Comparison of ENCODE assay signal across 32 mouse cellular contexts in genomic region chr8:104380269-104380668, GRCm38 (mm10). TPM values are rescaled to one million over a fixed set of nuclear protein-coding genes. Genes with fewer than 3 reads are reported as not detected.
DNase-seq lines count a peak whose midpoint lies in the region; ATAC-seq and TF ChIP-seq lines count a peak whose summit lies in the region.
"Had no signal": no experiment of that assay in that cellular context is flagged by ENCODE, and none has a peak within 500 bp of the region (broad histone marks: within the 10 kb centered on the region; RNA-seq: fewer than 3 reads in every experiment).

No protein-coding gene starts in this region.

- intact Hi-C loops in heart, postnatal 14 days (cut with DNase I), result no loop called here
- intact Hi-C loops in left cerebral cortex, adult 2 months (cut with DNase I), result no loop called here
- intact Hi-C loops in left cerebral cortex, postnatal 14 days (cut with DNase I), result no loop called here

- DNase-seq in cerebellum, adult 2 months, result no peak
- no peak for DNase-seq in cerebellum, adult 8-10 months
- DNase-seq in heart, postnatal 14 days, result no peak
- DNase-seq in left cerebral cortex, adult 2 months (ENCODE audit: extremely low spot score in 1 of 2, low spot score in 2 of 2), result no peak
- no peak for DNase-seq in left cerebral cortex, postnatal 14 days (ENCODE audit: low spot score in 2 of 2)
- DNase-seq: adrenal gland, postnatal 10 days; adrenal gland, postnatal 36 days; embryo, embryonic 11 days; forebrain, postnatal 0 days; gastrocnemius, adult 2 months; gastrocnemius, postnatal 14 days; heart, adult 2 months; kidney, adult 11 months had no signal

- H3K4me2 ChIP-seq in heart, embryonic 12.5 days, result no peak overlapping the region
- H3K4me2 ChIP-seq: embryonic facial prominence, embryonic 13.5 days; heart, embryonic 13.5 days; hindbrain, embryonic 13.5 days had no signal

- no peak for ATAC-seq in heart, embryonic 12.5 days (ENCODE audit: insufficient number of reproducible peaks, low FRiP score)
- ATAC-seq in erythroid progenitor cell, adult 5-6 weeks (replicated peaks; ENCODE audit: low FRiP score, poor library complexity, severe bottlenecking), result no peak
- ATAC-seq: forebrain, embryonic 14.5 days; forebrain, postnatal 0 days; inflammation-experienced regulatory T-cells, adult 6 months; Patski had no signal

- H3K9me3 ChIP-seq in heart, embryonic 12.5 days (replicated peaks), result no peaks in the 10 kb centered on the region
- H3K9me3 ChIP-seq: embryonic facial prominence, embryonic 10.5 days; embryonic facial prominence, embryonic 13.5 days; G1E; heart, embryonic 13.5 days; hindbrain, embryonic 13.5 days had no signal

- peaks cover 45% of the 10 kb centered on the region for H3K4me1 ChIP-seq in cerebellum, adult 2 months (ENCODE audit: control insufficient read depth, insufficient read depth, low read length)
- peaks cover 35% of the 10 kb centered on the region for H3K4me1 ChIP-seq in heart, embryonic 12.5 days (replicated peaks)

- no peak for TF ChIP-seq POLR2A in cerebellum, adult 2 months (IDR thresholded peaks at IDR 0.05; ENCODE audit: borderline replicate concordance, insufficient read depth, low read length)

- no peaks in the 10 kb centered on the region for H3K36me3 ChIP-seq in heart, embryonic 12.5 days
- H3K36me3 ChIP-seq: embryonic facial prominence, embryonic 10.5 days; embryonic facial prominence, embryonic 13.5 days; G1E; heart, embryonic 13.5 days; hindbrain, embryonic 13.5 days had no signal

- peak overlapping the region; percentile 50; the same call in 1 of the 2 replicates for H3K9ac ChIP-seq in heart, embryonic 12.5 days
- H3K9ac ChIP-seq: embryonic facial prominence, embryonic 13.5 days; forebrain, postnatal 0 days; heart, embryonic 13.5 days; hindbrain, embryonic 13.5 days had no signal

- 46% methylated on average over 7 of the region's 7 CpGs for WGBS in cerebellum, adult 2 months
- WGBS in heart, embryonic 12.5 days, result 79% methylated on average over 7 of the region's 7 CpGs

- no peaks in the 10 kb centered on the region for H3K27me3 ChIP-seq in cerebellum, adult 2 months (ENCODE audit: control insufficient read depth, insufficient read depth, low read length)
- no peaks in the 10 kb centered on the region for H3K27me3 ChIP-seq in heart, embryonic 12.5 days (replicated peaks)
- H3K27me3 ChIP-seq: embryonic facial prominence, embryonic 13.5 days; heart, embryonic 13.5 days; hindbrain, embryonic 13.5 days; Patski had no signal

- no peak for TF ChIP-seq CTCF in cerebellum, adult 2 months (IDR thresholded peaks at IDR 0.05; ENCODE audit: borderline replicate concordance, insufficient read depth, low read depth, low read length)
- TF ChIP-seq CTCF in left cerebral cortex, adult 2 months (IDR thresholded peaks at IDR 0.05), result no peak

- no peak overlapping the region for H3K4me3 ChIP-seq in cerebellum, adult 2 months (replicated peaks; ENCODE audit: insufficient read depth, low read depth, low read length)
- no peak overlapping the region for H3K4me3 ChIP-seq in heart, embryonic 12.5 days
- H3K4me3 ChIP-seq in left cerebral cortex, adult 2 months, result no peak overlapping the region
- H3K4me3 ChIP-seq: embryonic facial prominence, embryonic 10.5 days; embryonic facial prominence, embryonic 13.5 days; gastrocnemius, adult 2 months; heart, adult 2 months; heart, embryonic 13.5 days; hindbrain, embryonic 13.5 days had no signal

- peak overlapping the region; percentile 63; the same call in 1 of the 2 replicates for H3K27ac ChIP-seq in cerebellum, adult 2 months (ENCODE audit: insufficient read depth, low read length)
- no peak overlapping the region for H3K27ac ChIP-seq in heart, embryonic 12.5 days (ENCODE audit: poor library complexity, severe bottlenecking)
- 0 out of 2 replicates have a peak overlapping the region, but pooled peaks have one; percentile 19 for H3K27ac ChIP-seq in left cerebral cortex, adult 2 months
- H3K27ac ChIP-seq: embryonic facial prominence, embryonic 10.5 days; embryonic facial prominence, embryonic 13.5 days; gastrocnemius, adult 2 months; heart, adult 2 months; heart, embryonic 13.5 days; hindbrain, embryonic 13.5 days had no signal

RNA-seq across cellular contexts. Expression of gene Cmtm4, which starts 15.3 kb away (rescaled TPM):
- 31.1 and 33.3 TPM in 2 replicates for polyA plus RNA-seq in cerebellum, adult 2 months (2012; rRNA removed)
- polyA plus RNA-seq in heart, embryonic 12.5 days (2016; fragmentation: Nextera tagmentation; extraction: Ambion mirVana), result 1.7 TPM in 2 replicates
- total RNA-seq in heart, postnatal 14 days (2021), result 10 to 100 TPM; 12.1 to 13.6 TPM
- 10 to 100 TPM; 86.7 to 87.4 TPM for total RNA-seq in left cerebral cortex, adult 2 months (2021)
- total RNA-seq in left cerebral cortex, postnatal 14 days (2021), result 10 to 100 TPM; 71.3 to 72.9 TPM
- total RNA-seq in erythroid progenitor cell, adult 5-6 weeks (2015; ENCODE audit: low replicate concordance), result 0.36 TPM in 1 of 2 replicates, not detected in the other
- total RNA-seq in erythroid progenitor cell, adult 5-6 weeks (2017; ENCODE audit: low replicate concordance), result under 0.01 and 1.0 TPM in 2 replicates
- polyA plus RNA-seq: G1E had no signal

RNA-seq across cellular contexts. Expression of gene Cmtm3, which starts 41.1 kb away (rescaled TPM):
- 16.9 and 18.6 TPM in 2 replicates for polyA plus RNA-seq in cerebellum, adult 2 months (2012; rRNA removed)
- 107 and 112 TPM in 2 replicates for polyA plus RNA-seq in heart, embryonic 12.5 days (2016; fragmentation: Nextera tagmentation; extraction: Ambion mirVana)
- 10 to 100 TPM; 31.4 to 31.5 TPM for total RNA-seq in heart, postnatal 14 days (2021)
- 10 to 100 TPM; 11.9 to 12.8 TPM for total RNA-seq in left cerebral cortex, adult 2 months (2021)
- 10 to 100 TPM; 12.2 to 21.8 TPM for total RNA-seq in left cerebral cortex, postnatal 14 days (2021)
- total RNA-seq in erythroid progenitor cell, adult 5-6 weeks (2015; ENCODE audit: low replicate concordance), result 2.9 and 10.8 TPM in 2 replicates
- 6.0 TPM in 1 of 2 replicates, not detected in the other for total RNA-seq in erythroid progenitor cell, adult 5-6 weeks (2017; ENCODE audit: low replicate concordance)

RNA-seq across cellular contexts. Expression of gene Cmtm2b, which starts 58.2 kb away (rescaled TPM):
- not detected in 2 replicates for polyA plus RNA-seq in cerebellum, adult 2 months (2012; rRNA removed)
- polyA plus RNA-seq in heart, embryonic 12.5 days (2016; fragmentation: Nextera tagmentation; extraction: Ambion mirVana), result not detected in 2 replicates
- total RNA-seq in heart, postnatal 14 days (2021), result not detected
- total RNA-seq in left cerebral cortex, adult 2 months (2021), result not detected
- not detected for total RNA-seq in left cerebral cortex, postnatal 14 days (2021)
- total RNA-seq in erythroid progenitor cell, adult 5-6 weeks (2015; ENCODE audit: low replicate concordance), result not detected in 2 replicates
- total RNA-seq in erythroid progenitor cell, adult 5-6 weeks (2017; ENCODE audit: low replicate concordance), result not detected in 2 replicates
- total RNA-seq: adrenal gland, postnatal 10 days; forebrain, postnatal 0 days; G1E; gastrocnemius, adult 2 months; gastrocnemius, postnatal 14 days; gastrocnemius, postnatal 4 days; heart, adult 2 months; heart, postnatal 25 days; hematopoietic stem cell, adult 5-6 weeks; hindbrain, postnatal 0 days had no signal
- polyA plus RNA-seq: cortical plate, adult 2 months; embryonic facial prominence, embryonic 10.5 days; embryonic facial prominence, embryonic 13.5 days; forebrain, embryonic 11.5 days; forebrain, embryonic 14.5 days; forebrain, postnatal 0 days; frontal cortex, adult 2 months; G1E; heart, embryonic 13.5 days; heart, embryonic 16.5 days; hindbrain, embryonic 13.5 days; hindbrain, postnatal 0 days; inflammation-experienced regulatory T-cells, adult 6 months; Patski had no signal

RNA-seq across cellular contexts. Expression of gene Gm11020, which starts 58.9 kb away (rescaled TPM):
- not detected in 2 replicates for polyA plus RNA-seq in cerebellum, adult 2 months (2012; rRNA removed)
- polyA plus RNA-seq in heart, embryonic 12.5 days (2016; fragmentation: Nextera tagmentation; extraction: Ambion mirVana), result not detected in 2 replicates
- total RNA-seq in heart, postnatal 14 days (2021), result not detected
- not detected for total RNA-seq in left cerebral cortex, adult 2 months (2021)
- not detected for total RNA-seq in left cerebral cortex, postnatal 14 days (2021)
- not detected in 2 replicates for total RNA-seq in erythroid progenitor cell, adult 5-6 weeks (2015; ENCODE audit: low replicate concordance)
- not detected in 2 replicates for total RNA-seq in erythroid progenitor cell, adult 5-6 weeks (2017; ENCODE audit: low replicate concordance)
- total RNA-seq: adrenal gland, adult 18-20 months; adrenal gland, postnatal 10 days; adrenal gland, postnatal 36 days; forebrain, postnatal 0 days; G1E; gastrocnemius, adult 2 months; gastrocnemius, postnatal 14 days; gastrocnemius, postnatal 4 days; heart, adult 2 months; heart, postnatal 25 days; hematopoietic stem cell, adult 5-6 weeks; hindbrain, postnatal 0 days had no signal
- polyA plus RNA-seq: cortical plate, adult 2 months; embryonic facial prominence, embryonic 10.5 days; embryonic facial prominence, embryonic 13.5 days; forebrain, embryonic 11.5 days; forebrain, embryonic 14.5 days; forebrain, postnatal 0 days; frontal cortex, adult 2 months; G1E; heart, adult 2 months; heart, embryonic 13.5 days; heart, embryonic 16.5 days; hindbrain, embryonic 13.5 days; hindbrain, postnatal 0 days; inflammation-experienced regulatory T-cells, adult 6 months; Patski had no signal

Comparison
In these comparisons a context has a peak if more than half of its experiments do, and no peak if none do; other contexts are left out.
1. RNA of gene Cmtm4, which starts 15.3 kb away (total RNA-seq): 86.7 to 87.4 TPM in left cerebral cortex, adult 2 months, 71.3 to 72.9 TPM in left cerebral cortex, postnatal 14 days and 12.1 to 13.6 TPM in heart, postnatal 14 days; under 0.01 to 1.0 TPM in erythroid progenitor cell, adult 5-6 weeks; every median in the first group is over 4 times any median in the second.